13 mouse cellular contexts compared by ENCODE assay signal in genomic region chr9:66770701-66771100, GRCm38 (mm10). TPM values are rescaled to one million over a fixed set of nuclear protein-coding genes. Genes with fewer than 3 reads are reported as not detected.
"Had no signal": no experiment of that assay in that cellular context is flagged by ENCODE, and none has a peak within 500 bp of the region (broad histone marks: within the 10 kb centered on the region; RNA-seq: fewer than 3 reads in every experiment).

No protein-coding gene starts in this region.

- H3K4me2 ChIP-seq: intestine, embryonic 15.5 days; liver, embryonic 11.5 days; liver, embryonic 15.5 days; neural tube, embryonic 12.5 days had no signal

- H3K27me3 ChIP-seq: intestine, embryonic 15.5 days; liver, embryonic 15.5 days; neural tube, embryonic 12.5 days had no signal

- ATAC-seq: intestine, embryonic 15.5 days; lung, postnatal 0 days had no signal

- DNase-seq: lung, adult 2 months; lung, postnatal 4 days; midbrain, embryonic 14.5 days; thymus, postnatal 25 days had no signal

- H3K9me3 ChIP-seq: intestine, embryonic 15.5 days; limb, embryonic 10.5 days; liver, embryonic 15.5 days; midbrain, embryonic 10.5 days; neural tube, embryonic 12.5 days had no signal

- H3K4me1 ChIP-seq: limb, embryonic 10.5 days; midbrain, embryonic 10.5 days; neural tube, embryonic 12.5 days had no signal

- H3K36me3 ChIP-seq: intestine, embryonic 15.5 days; limb, embryonic 10.5 days; liver, embryonic 15.5 days; midbrain, embryonic 10.5 days; neural tube, embryonic 12.5 days had no signal

- H3K27ac ChIP-seq: intestine, embryonic 15.5 days; limb, embryonic 10.5 days; liver, embryonic 15.5 days; midbrain, embryonic 10.5 days; neural tube, embryonic 12.5 days; stomach, postnatal 0 days had no signal

- H3K9ac ChIP-seq: intestine, embryonic 15.5 days; liver, embryonic 15.5 days; neural tube, embryonic 12.5 days had no signal

- H3K4me3 ChIP-seq: intestine, embryonic 15.5 days; limb, embryonic 10.5 days; liver, embryonic 15.5 days; midbrain, embryonic 10.5 days; myocyte; neural tube, embryonic 12.5 days had no signal

RNA-seq across cellular contexts. Expression of gene Gm10647, which starts 26.1 kb away (rescaled TPM):
- polyA plus RNA-seq: liver, embryonic 11.5 days; myocyte had no signal
